Mouse (Mus musculus): ENCODE measurements around the gene Nos1ap. TPM values are rescaled to one million over a fixed set of nuclear protein-coding genes. Genes with fewer than 3 reads are reported as not detected.

Gene Nos1ap
- polyA plus RNA-seq, 1 experiment = 18.5 TPM

- TF ChIP-seq POLR2A (IDR thresholded peaks at IDR 0.05; ENCODE audit: borderline replicate concordance, extremely low read depth, insufficient read depth, insufficient read length, poor library complexity, severe bottlenecking) (no peak), CTCF (IDR thresholded peaks at IDR 0.05; ENCODE audit: borderline replicate concordance, extremely low read depth, insufficient read depth, insufficient read length) (no peak)
- no peak for DNase-seq (ENCODE audit: low read depth)
Observed at GRCm38 (mm10) chr1:170302456-170302855, 287.2 kb downstream of the Nos1ap start.

GRCm38 (mm10) chr1:170301686-170302085 is 288.0 kb downstream of the Nos1ap start:
- no peak for DNase-seq (ENCODE audit: low read depth)

GRCm38 (mm10) chr1:170299496-170299895 is 290.2 kb downstream of the Nos1ap start:
- no peak for DNase-seq (ENCODE audit: low read depth)
- TF ChIP-seq POLR2A (IDR thresholded peaks at IDR 0.05; ENCODE audit: borderline replicate concordance, extremely low read depth, insufficient read depth, insufficient read length, poor library complexity, severe bottlenecking) = no peak
- TF ChIP-seq CTCF (IDR thresholded peaks at IDR 0.05; ENCODE audit: borderline replicate concordance, extremely low read depth, insufficient read depth, insufficient read length) = no peak

More at GRCm38 (mm10) chr1:170301686-170302085, 288.0 kb downstream of the Nos1ap start:
- TF ChIP-seq CTCF (IDR thresholded peaks at IDR 0.05; ENCODE audit: borderline replicate concordance, extremely low read depth, insufficient read depth, insufficient read length) (no peak), POLR2A (IDR thresholded peaks at IDR 0.05; ENCODE audit: borderline replicate concordance, extremely low read depth, insufficient read depth, insufficient read length, poor library complexity, severe bottlenecking) (no peak)

- no peak for TF ChIP-seq CTCF (IDR thresholded peaks at IDR 0.05; ENCODE audit: borderline replicate concordance, extremely low read depth, insufficient read depth, insufficient read length)
- TF ChIP-seq POLR2A (IDR thresholded peaks at IDR 0.05; ENCODE audit: borderline replicate concordance, extremely low read depth, insufficient read depth, insufficient read length, poor library complexity, severe bottlenecking) = no peak
- peak; percentile 17 for DNase-seq (ENCODE audit: low read depth)
Observed at GRCm38 (mm10) chr1:170294786-170295570, 294.7 kb downstream of the Nos1ap start.

DNA sequence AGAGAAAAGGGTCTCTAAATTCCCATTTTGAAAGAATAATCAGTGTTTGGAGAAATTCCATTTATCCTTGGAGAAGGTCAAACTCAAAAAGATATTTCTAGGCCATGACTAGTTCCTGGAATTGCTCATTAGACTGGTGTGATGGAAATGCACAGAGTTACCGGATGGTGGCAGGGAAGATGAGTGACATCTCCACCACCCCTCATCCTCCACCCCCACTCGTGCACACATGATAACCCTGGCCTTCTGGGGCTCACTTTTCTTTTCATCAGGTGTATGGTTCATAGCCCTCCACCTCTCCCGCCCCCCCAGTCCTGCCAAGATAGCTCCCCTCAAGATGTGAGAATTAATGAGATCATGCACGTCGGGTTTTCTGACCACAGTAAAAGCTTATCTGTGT is 296.4 kb downstream of the Nos1ap start:
- TF ChIP-seq POLR2A (IDR thresholded peaks at IDR 0.05; ENCODE audit: borderline replicate concordance, extremely low read depth, insufficient read depth, insufficient read length, poor library complexity, severe bottlenecking) = no peak
- no peak for TF ChIP-seq CTCF (IDR thresholded peaks at IDR 0.05; ENCODE audit: borderline replicate concordance, extremely low read depth, insufficient read depth, insufficient read length)
- DNase-seq (ENCODE audit: low read depth) = no peak

DNA sequence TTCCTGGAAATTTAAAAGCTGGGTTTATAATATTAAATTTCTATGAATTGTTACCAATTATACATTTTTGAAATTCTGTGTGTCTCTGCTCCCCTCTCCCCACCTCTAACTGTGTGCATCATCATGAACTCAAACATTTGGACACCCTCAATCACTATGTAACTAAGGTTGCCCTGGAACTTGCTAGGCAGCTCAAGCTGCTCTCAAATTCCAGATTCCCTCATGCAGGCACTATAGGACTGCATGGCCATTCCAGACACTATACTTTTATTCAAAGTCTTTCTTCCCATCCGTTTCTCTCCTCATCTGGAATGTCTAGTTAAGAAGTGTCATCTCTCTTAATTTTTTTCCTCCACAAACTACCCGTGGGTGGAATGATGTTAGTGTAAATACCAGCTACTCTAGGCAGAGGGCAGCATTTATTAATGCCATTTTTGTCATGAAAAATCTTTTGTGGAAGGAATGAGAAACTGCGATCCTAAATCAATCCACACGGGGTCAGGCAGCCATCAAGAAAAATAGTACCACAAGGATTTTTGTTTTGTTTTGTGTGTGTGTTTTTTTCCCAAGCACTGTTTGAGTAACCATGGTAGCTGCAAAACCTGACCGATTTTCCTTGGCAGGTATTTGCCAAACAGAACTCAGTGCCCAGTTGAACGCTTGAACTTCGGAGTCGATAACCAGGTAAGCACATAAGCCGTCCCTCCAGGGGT is 297.3 kb downstream of the Nos1ap start:
- TF ChIP-seq POLR2A (IDR thresholded peaks at IDR 0.05; ENCODE audit: borderline replicate concordance, extremely low read depth, insufficient read depth, insufficient read length, poor library complexity, severe bottlenecking) = no peak
- peak; percentile 56 for TF ChIP-seq CTCF (IDR thresholded peaks at IDR 0.05; ENCODE audit: borderline replicate concordance, extremely low read depth, insufficient read depth, insufficient read length)
- peak; percentile 93 for DNase-seq (ENCODE audit: low read depth)

- TF ChIP-seq CTCF (IDR thresholded peaks at IDR 0.05; ENCODE audit: borderline replicate concordance, extremely low read depth, insufficient read depth, insufficient read length) = no peak
- TF ChIP-seq POLR2A (IDR thresholded peaks at IDR 0.05; ENCODE audit: borderline replicate concordance, extremely low read depth, insufficient read depth, insufficient read length, poor library complexity, severe bottlenecking) = no peak
- no peak for DNase-seq (ENCODE audit: low read depth)
Observed at GRCm38 (mm10) chr1:170282415-170283129, 307.1 kb downstream of the Nos1ap start.

DNA sequence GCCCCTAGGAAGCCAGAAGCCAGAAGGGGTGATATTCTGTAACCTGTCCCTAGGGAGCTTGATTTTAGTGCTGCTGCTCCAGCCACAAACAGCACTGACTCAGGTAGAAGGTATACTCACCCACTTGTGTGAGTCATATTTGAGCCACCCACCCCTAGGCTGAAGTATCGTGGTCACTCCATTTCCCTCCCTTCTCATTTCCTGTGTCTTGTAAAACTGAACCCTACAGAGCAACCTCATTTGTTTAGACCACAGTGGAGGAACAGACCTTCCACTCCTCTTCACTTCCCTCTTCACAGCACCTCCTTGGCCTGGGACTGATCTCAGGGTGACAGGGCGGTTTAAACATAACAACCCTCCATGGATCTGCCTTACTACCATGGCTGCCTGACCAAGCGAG is 312.6 kb downstream of the Nos1ap start, which contains the start of gene Sh2d1b1:
TSS of gene Sh2d1b1 (plus strand) at position 305 of the 400 bp plus-strand sequence.
- DNase-seq (ENCODE audit: low read depth) = no peak
- TF ChIP-seq POLR2A (IDR thresholded peaks at IDR 0.05; ENCODE audit: borderline replicate concordance, extremely low read depth, insufficient read depth, insufficient read length, poor library complexity, severe bottlenecking) (no peak), CTCF (IDR thresholded peaks at IDR 0.05; ENCODE audit: borderline replicate concordance, extremely low read depth, insufficient read depth, insufficient read length) (no peak)

GRCm38 (mm10) chr1:170273252-170273651 is 316.4 kb downstream of the Nos1ap start:
- TF ChIP-seq CTCF (IDR thresholded peaks at IDR 0.05; ENCODE audit: borderline replicate concordance, extremely low read depth, insufficient read depth, insufficient read length) = no peak
- no peak for TF ChIP-seq POLR2A (IDR thresholded peaks at IDR 0.05; ENCODE audit: borderline replicate concordance, extremely low read depth, insufficient read depth, insufficient read length, poor library complexity, severe bottlenecking)
- no peak for DNase-seq (ENCODE audit: low read depth)

DNA sequence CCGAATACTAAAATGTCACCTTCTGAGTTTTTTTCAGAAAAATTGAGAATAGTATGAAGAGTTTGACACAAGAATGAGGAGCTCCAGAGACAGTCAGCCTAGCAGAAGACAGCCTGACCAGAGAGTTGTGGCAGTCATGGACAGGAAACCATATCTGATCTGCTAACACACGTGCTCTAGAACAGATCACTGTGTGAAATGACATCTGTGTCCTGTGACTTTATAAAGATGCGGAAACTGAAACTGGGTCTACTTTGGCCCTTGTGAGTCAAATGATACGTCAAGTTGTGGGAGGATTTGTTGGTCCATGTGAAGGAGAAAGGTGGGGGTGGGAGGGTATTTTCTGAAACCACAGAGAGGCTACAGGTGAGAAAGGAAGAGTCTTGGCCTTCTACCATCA is 319.0 kb downstream of the Nos1ap start:
- TF ChIP-seq CTCF (IDR thresholded peaks at IDR 0.05; ENCODE audit: borderline replicate concordance, extremely low read depth, insufficient read depth, insufficient read length) = no peak
- DNase-seq (ENCODE audit: low read depth) = no peak

- DNase-seq (ENCODE audit: low read depth) = no peak
- TF ChIP-seq CTCF (IDR thresholded peaks at IDR 0.05; ENCODE audit: borderline replicate concordance, extremely low read depth, insufficient read depth, insufficient read length) = no peak
- no peak for TF ChIP-seq POLR2A (IDR thresholded peaks at IDR 0.05; ENCODE audit: borderline replicate concordance, extremely low read depth, insufficient read depth, insufficient read length, poor library complexity, severe bottlenecking)
Observed at GRCm38 (mm10) chr1:170270281-170270680, 319.4 kb downstream of the Nos1ap start.
